Mouse (Mus musculus): Measurements from ENCODE around the gene Efcab12. TPM values are rescaled to one million over a fixed set of nuclear protein-coding genes. Genes with fewer than 3 reads are reported as not detected.

Gene Efcab12
- total RNA-seq, 2 experiments from 2014 or later: 2.7 to 3.8 TPM

DNA sequence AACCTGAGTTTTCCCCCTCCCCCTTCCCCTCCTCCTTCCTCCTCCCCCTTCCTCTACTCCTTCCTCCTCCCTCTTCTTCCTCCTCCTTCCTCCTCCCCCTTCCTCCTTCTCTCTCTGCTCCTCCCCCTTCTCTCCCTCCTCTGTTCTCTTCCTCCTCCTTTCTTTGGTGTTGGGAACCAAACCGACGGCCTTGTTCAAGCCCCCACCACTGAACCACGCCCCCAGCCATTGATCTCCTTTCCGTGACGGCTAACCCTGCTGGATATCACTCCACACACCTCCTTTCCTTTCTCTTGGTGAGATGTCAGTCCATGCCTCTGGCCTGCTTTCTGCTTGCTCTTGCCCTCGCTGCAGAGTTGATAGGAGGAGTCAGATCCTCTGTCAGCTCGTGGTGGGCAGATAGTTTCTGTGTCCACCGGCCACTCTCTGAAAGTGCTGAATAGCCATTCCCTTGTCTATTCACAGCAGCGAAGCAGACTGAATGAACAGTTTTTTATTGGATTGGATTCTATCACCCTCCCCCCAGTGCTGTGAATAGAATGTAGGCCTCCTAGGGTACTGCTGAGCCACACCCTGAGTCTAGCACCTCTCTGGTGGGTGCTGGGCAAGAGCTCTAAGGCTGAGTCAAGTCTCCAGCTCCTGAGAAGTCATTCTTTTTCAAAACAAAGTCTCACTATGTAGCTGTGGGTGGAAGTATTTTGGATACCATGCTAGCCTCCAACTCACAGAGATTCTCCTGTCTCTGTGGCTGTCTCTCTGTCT is 76.0 kb downstream of the Efcab12 start, which contains the start of gene Tmem40:
Gene Tmem40, minus strand, starts transcription at position 416 of the 762 bp plus-strand sequence.
- DNase-seq (ENCODE audit: extremely low spot score in 1 of 2, low spot score in 2 of 2): peak in 1 of 2 experiments; percentile 35
- intact Hi-C loops (cut with DNase I): no loop called here

- DNase-seq (ENCODE audit: extremely low spot score in 1 of 2, low spot score in 2 of 2): no peak
- intact Hi-C loops (cut with DNase I): no loop called here
Observed at GRCm38 (mm10) chr6:115760982-115761381, 77.2 kb downstream of the Efcab12 start.

Small RNAs within 50 kb of the gene (microRNA-seq; reads per million reads assigned to microRNA genes)
- gene Mir7660: not detected

Other genes starting within 250 kb of the Efcab12 start
- not detected for gene Mkrn2os, start 245.8 kb downstream of the Efcab12 start, total RNA-seq (2021)
- 10 to 100 TPM; 36.0 to 39.5 TPM for gene Mkrn2, start 236.5 kb downstream of the Efcab12 start, total RNA-seq (2021)
- 100 to 1,000 TPM; 121 to 132 TPM for gene Raf1, start 161.8 kb downstream of the Efcab12 start, total RNA-seq (2021)
- 1 to 10 TPM; 1.4 to 1.6 TPM for gene Tmem40, start 76.0 kb downstream of the Efcab12 start, total RNA-seq (2021)
- gene Cand2, start 63.9 kb downstream of the Efcab12 start, total RNA-seq (2021): 1 to 10 TPM; 2.7 to 3.7 TPM
- gene Rpl32, start 29.7 kb downstream of the Efcab12 start, total RNA-seq (2021): 100 to 1,000 TPM; 581 to 642 TPM
- 1 to 10 TPM; 7.0 to 7.1 TPM for gene Mbd4, start 15.0 kb upstream of the Efcab12 start, total RNA-seq (2021)
- gene Ift122, start 15.1 kb upstream of the Efcab12 start, total RNA-seq (2021): 10 to 100 TPM; 30.2 to 30.5 TPM
- under 1 TPM; 0.36 to 0.49 TPM for gene Rho, start 93.3 kb upstream of the Efcab12 start, total RNA-seq (2021)
- not detected for gene H1foo, start 106.5 kb upstream of the Efcab12 start, total RNA-seq (2021)
- 100 to 1,000 TPM; 183 to 194 TPM for gene Plxnd1, start 156.6 kb upstream of the Efcab12 start, total RNA-seq (2021)

All from left cerebral cortex, postnatal 10 days (tissue).